14 mouse cellular contexts compared by ENCODE assay signal in the genomic region with DNA sequence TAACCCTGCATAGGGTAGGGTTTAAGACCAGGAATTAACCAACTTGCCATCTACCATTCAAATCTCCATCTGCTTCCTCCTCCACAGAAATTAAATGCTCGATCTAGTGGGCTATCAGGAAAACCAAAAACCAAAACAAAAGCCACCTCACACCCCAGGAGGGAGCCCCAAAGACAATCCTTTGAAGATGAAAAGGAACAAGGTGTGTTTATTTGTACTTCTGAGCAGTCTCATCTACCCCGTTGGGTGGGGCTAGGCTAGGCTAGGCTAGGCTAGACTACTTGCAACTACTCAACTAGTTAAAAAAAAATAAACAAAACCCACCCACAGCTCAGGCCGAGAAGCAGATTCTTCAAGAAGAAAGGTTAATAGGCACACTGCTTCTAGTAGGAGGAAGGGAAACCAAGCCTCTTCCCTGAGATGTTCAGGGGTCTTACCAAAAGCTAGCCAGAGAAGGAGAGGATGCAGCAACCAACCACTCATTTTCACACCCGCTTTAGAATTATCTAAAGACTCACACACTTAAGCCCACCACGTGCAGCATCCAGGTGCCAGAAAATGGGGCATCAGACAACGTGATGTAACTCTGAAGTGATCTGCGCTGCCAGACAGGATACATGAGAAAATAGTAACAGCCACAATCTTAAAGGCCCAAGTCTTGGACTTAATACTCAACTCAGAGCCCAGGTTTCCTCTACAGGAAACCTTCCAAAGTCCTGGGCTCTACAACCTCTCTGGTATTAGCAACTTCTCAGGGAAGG. TPM values are rescaled to one million over a fixed set of nuclear protein-coding genes. Genes with fewer than 3 reads are reported as not detected.
DNase-seq lines count a peak whose midpoint lies in the region; ATAC-seq and TF ChIP-seq lines count a peak whose summit lies in the region.
"Had no signal": no experiment of that assay in that cellular context is flagged by ENCODE, and none has a peak within 500 bp of the region (broad histone marks: within the 10 kb centered on the region; RNA-seq: fewer than 3 reads in every experiment).

No protein-coding gene starts in this region.

- intact Hi-C loops in gastrocnemius, adult 2 months (cut with DNase I): loop anchor here (2.0 kb wide), 1 partner anchor 51 kb away; no protein-coding TSS in a partner anchor

- no peak for DNase-seq in gastrocnemius, adult 2 months
- no peak for DNase-seq in gastrocnemius, adult 18-20 months (ENCODE audit: low spot score)
- peak; percentile 38 for DNase-seq in brain, adult 2 months (ENCODE audit: low read depth, low spot score)
- DNase-seq in limb, embryonic 14.5 days (ENCODE audit: low spot score): no peak
- no peak for DNase-seq in c-Kit-positive CD71-positive TER-119-positive erythroid progenitor cells, embryonic 14.5 days (ENCODE audit: low spot score)
- DNase-seq in Muller cell, postnatal 12 days (ENCODE audit: inconsistent ontology term): no peak
- DNase-seq: B cell, adult 2 months; cerebellum, postnatal 36 days; heart, adult 11 months; heart, postnatal 4 days; kidney, postnatal 25 days had no signal

- no peak for ATAC-seq in limb, embryonic 14.5 days (ENCODE audit: low FRiP score, low read depth)
- no peak for ATAC-seq in stomach, embryonic 16.5 days (ENCODE audit: insufficient read depth, low FRiP score)
- ATAC-seq in intestine, embryonic 16.5 days: no peak
- ATAC-seq: Patski had no signal

- WGBS in limb, embryonic 14.5 days: 60% methylated on average over 7 of the region's 7 CpGs
- 61% methylated on average over 7 of the region's 7 CpGs for WGBS in stomach, embryonic 16.5 days
- WGBS in intestine, embryonic 16.5 days: 66% methylated on average over 7 of the region's 7 CpGs

- no peaks in the 10 kb centered on the region for H3K9me3 ChIP-seq in limb, embryonic 14.5 days (ENCODE audit: control insufficient read depth, low read length)
- H3K9me3 ChIP-seq in stomach, embryonic 16.5 days (replicated peaks; ENCODE audit: control insufficient read depth, low read length): no peaks in the 10 kb centered on the region
- H3K9me3 ChIP-seq in intestine, embryonic 16.5 days (ENCODE audit: control insufficient read depth, low read length): no peaks in the 10 kb centered on the region

- no peaks in the 10 kb centered on the region for H3K36me3 ChIP-seq in limb, embryonic 14.5 days (ENCODE audit: control insufficient read depth, insufficient read depth, low read length)
- no peaks in the 10 kb centered on the region for H3K36me3 ChIP-seq in stomach, embryonic 16.5 days (ENCODE audit: control insufficient read depth, insufficient read depth, low read length)
- no peaks in the 10 kb centered on the region for H3K36me3 ChIP-seq in intestine, embryonic 16.5 days (ENCODE audit: control insufficient read depth, insufficient read depth, low read length)

- no peaks in the 10 kb centered on the region for H3K27me3 ChIP-seq in limb, embryonic 14.5 days (ENCODE audit: control insufficient read depth, insufficient read depth, low read length)
- H3K27me3 ChIP-seq in stomach, embryonic 16.5 days (ENCODE audit: control insufficient read depth, insufficient read depth, low read length): no peaks in the 10 kb centered on the region
- H3K27me3 ChIP-seq in intestine, embryonic 16.5 days (replicated peaks; ENCODE audit: control insufficient read depth, insufficient read depth, low read length): no peaks in the 10 kb centered on the region
- H3K27me3 ChIP-seq: Patski had no signal

- H3K9ac ChIP-seq in limb, embryonic 14.5 days (ENCODE audit: low read depth, low read length, severe bottlenecking): no peak overlapping the region
- H3K9ac ChIP-seq in stomach, embryonic 16.5 days (ENCODE audit: low read length): no peak overlapping the region
- no peak overlapping the region for H3K9ac ChIP-seq in intestine, embryonic 16.5 days (ENCODE audit: low read depth, low read length)

- TF ChIP-seq CTCF in gastrocnemius, adult 2 months (IDR thresholded peaks at IDR 0.05): no peak

- peak overlapping the region; percentile 16; the same call in 1 of the 2 replicates for H3K27ac ChIP-seq in gastrocnemius, adult 2 months
- H3K27ac ChIP-seq in limb, embryonic 14.5 days (replicated peaks; ENCODE audit: low read depth, low read length): no peak overlapping the region
- H3K27ac ChIP-seq in stomach, embryonic 16.5 days (ENCODE audit: low read length): no peak overlapping the region
- H3K27ac ChIP-seq in intestine, embryonic 16.5 days (ENCODE audit: low read length): no peak overlapping the region

- H3K4me1 ChIP-seq in limb, embryonic 14.5 days (ENCODE audit: control insufficient read depth, insufficient read depth, low read length): peaks cover 36% of the 10 kb centered on the region
- H3K4me1 ChIP-seq in stomach, embryonic 16.5 days (ENCODE audit: control insufficient read depth, insufficient read depth, low read length): peaks cover 27% of the 10 kb centered on the region
- peaks cover 22% of the 10 kb centered on the region for H3K4me1 ChIP-seq in intestine, embryonic 16.5 days (ENCODE audit: control insufficient read depth, insufficient read depth, low read length)

- H3K4me2 ChIP-seq in limb, embryonic 14.5 days (replicated peaks; ENCODE audit: low read depth, low read length, severe bottlenecking): peak overlapping the region; percentile 15; the same call in 1 of the 2 replicates
- peak overlapping the region; percentile 82 for H3K4me2 ChIP-seq in stomach, embryonic 16.5 days (ENCODE audit: low read depth, low read length)
- H3K4me2 ChIP-seq in intestine, embryonic 16.5 days (ENCODE audit: low read depth, low read length): no peak overlapping the region; the same call in 1 of the 2 replicates

- no peak for TF ChIP-seq POLR2A in limb, embryonic 14.5 days (IDR thresholded peaks at IDR 0.05; ENCODE audit: borderline replicate concordance, extremely low read depth, insufficient read depth, insufficient read length)

- peak overlapping the region; percentile 81 for H3K4me3 ChIP-seq in gastrocnemius, adult 2 months
- no peak overlapping the region; the same call in 1 of the 2 replicates for H3K4me3 ChIP-seq in limb, embryonic 14.5 days (replicated peaks; ENCODE audit: low read length)
- H3K4me3 ChIP-seq in stomach, embryonic 16.5 days (replicated peaks; ENCODE audit: low read length): peak overlapping the region; percentile 67; the same call in 1 of the 2 replicates
- H3K4me3 ChIP-seq in intestine, embryonic 16.5 days (ENCODE audit: low read length): no peak overlapping the region

RNA-seq across cellular contexts. Expression of gene Ldlrad3, which starts 2.3 kb away (rescaled TPM):
- total RNA-seq in gastrocnemius, adult 2 months (2021): 1 to 10 TPM; 4.5 to 5.9 TPM
- 1 to 10 TPM; 2.9 to 4.9 TPM for total RNA-seq in gastrocnemius, adult 18-20 months (2021)
- 45.1 and 53.4 TPM in 2 replicates for polyA plus RNA-seq in limb, embryonic 14.5 days (2012; rRNA removed)
- polyA plus RNA-seq in limb, embryonic 14.5 days (2014; fragmentation: Nextera tagmentation; extraction: Ambion mirVana): 49.7 and 58.0 TPM in 2 replicates
- 50.0 and 53.2 TPM in 2 replicates for polyA plus RNA-seq in stomach, embryonic 16.5 days (2015; fragmentation: Nextera tagmentation; extraction: Ambion mirVana)
- 17.9 and 18.8 TPM in 2 replicates for polyA plus RNA-seq in intestine, embryonic 16.5 days (2015; fragmentation: Nextera tagmentation; extraction: Ambion mirVana)

Comparison
In these comparisons a context has a peak if more than half of its experiments do, and no peak if none do; other contexts are left out.
1. H3K4me3 ChIP-seq: peak in gastrocnemius, adult 2 months (single experiment) and stomach, embryonic 16.5 days (single experiment); none in limb, embryonic 14.5 days (single experiment) and intestine, embryonic 16.5 days (single experiment).